Comparison of ENCODE assay signal across 10 mouse cellular contexts in genomic region chr15:77810416-77811098, GRCm38 (mm10). TPM values are rescaled to one million over a fixed set of nuclear protein-coding genes. Genes with fewer than 3 reads are reported as not detected.
DNase-seq lines count a peak whose midpoint lies in the region; ATAC-seq and TF ChIP-seq lines count a peak whose summit lies in the region.
"Had no signal": no experiment of that assay in that cellular context is flagged by ENCODE, and none has a peak within 500 bp of the region (broad histone marks: within the 10 kb centered on the region; RNA-seq: fewer than 3 reads in every experiment).

No protein-coding gene starts in this region.

- H3K27me3 ChIP-seq in hindbrain, postnatal 0 days (ENCODE audit: insufficient read depth, low read length), result no peaks in the 10 kb centered on the region

- H3K4me1 ChIP-seq in hindbrain, postnatal 0 days (ENCODE audit: insufficient read depth, low read length), result peaks cover 13% of the 10 kb centered on the region

- peak; percentile 42 for ATAC-seq in frontal cortex, adult (ENCODE audit: low TSS enrichment)
- peak; percentile 87 for ATAC-seq in hindbrain, postnatal 0 days

- 37% methylated on average over 17 of the region's 17 CpGs for WGBS in hindbrain, postnatal 0 days

- TF ChIP-seq CTCF in left cerebral cortex, adult 2 months (IDR thresholded peaks at IDR 0.05), result no peak
- TF ChIP-seq CTCF in hindbrain, postnatal 0 days (IDR thresholded peaks at IDR 0.05; ENCODE audit: low read depth), result no peak

- intact Hi-C loops in left cerebral cortex, adult 2 months (cut with DNase I), result no loop called here

- H3K4me2 ChIP-seq in hindbrain, postnatal 0 days (ENCODE audit: low read depth, low read length), result no peak overlapping the region

- H3K36me3 ChIP-seq in hindbrain, postnatal 0 days (ENCODE audit: insufficient read depth, low read length), result peaks cover 16% of the 10 kb centered on the region; the same call in 1 of the 2 replicates

- DNase-seq in frontal cortex, postnatal 36 days (ENCODE audit: low spot score in 2 of 2), result no peak
- DNase-seq in left cerebral cortex, adult 2 months (ENCODE audit: extremely low spot score in 1 of 2, low spot score in 2 of 2), result no peak
- DNase-seq in left cerebral cortex, adult 11 months (ENCODE audit: low spot score), result no peak
- peak; percentile 55 for DNase-seq in hindbrain, postnatal 0 days (ENCODE audit: low spot score)
- peak; percentile 69 for DNase-seq in retina, postnatal 1 day
- DNase-seq in testis, postnatal 10 days (ENCODE audit: low spot score), result no peak
- DNase-seq in cerebellum, adult 9-10 months, result no peak
- DNase-seq: cerebellum, postnatal 10 days; gastrocnemius, postnatal 36 days had no signal

- H3K4me3 ChIP-seq in left cerebral cortex, adult 2 months, result no peak overlapping the region
- no peak overlapping the region for H3K4me3 ChIP-seq in hindbrain, postnatal 0 days (ENCODE audit: low read length)

- no peaks in the 10 kb centered on the region for H3K9me3 ChIP-seq in hindbrain, postnatal 0 days (ENCODE audit: low read length)

- H3K9ac ChIP-seq in hindbrain, postnatal 0 days (replicated peaks; ENCODE audit: low read length), result no peak overlapping the region

- peak overlapping the region; percentile 44; the same call in 1 of the 2 replicates for H3K27ac ChIP-seq in left cerebral cortex, adult 2 months
- peak overlapping the region; percentile 36; the same call in 1 of the 2 replicates for H3K27ac ChIP-seq in hindbrain, postnatal 0 days

RNA-seq across cellular contexts. Expression of gene Myh9, which starts 31.4 kb away (rescaled TPM):
- 10 to 100 TPM; 81.2 to 91.4 TPM for total RNA-seq in left cerebral cortex, adult 2 months (2021)
- total RNA-seq in hindbrain, postnatal 0 days (2014; rRNA removed), result 29.4 and 33.6 TPM in 2 replicates
- polyA plus RNA-seq in hindbrain, postnatal 0 days (2015; fragmentation: Nextera tagmentation; extraction: Ambion mirVana), result 8.4 and 9.1 TPM in 2 replicates

RNA-seq across cellular contexts. Expression of gene Apol8, which starts 53.8 kb away (rescaled TPM):
- 1 to 10 TPM; 5.1 to 5.8 TPM for total RNA-seq in left cerebral cortex, adult 2 months (2021)
- total RNA-seq in hindbrain, postnatal 0 days (2014; rRNA removed), result 0.50 and 0.84 TPM in 2 replicates
- 0.35 and 0.50 TPM in 2 replicates for polyA plus RNA-seq in hindbrain, postnatal 0 days (2015; fragmentation: Nextera tagmentation; extraction: Ambion mirVana)

Comparison
In these comparisons a context has a peak if more than half of its experiments do, and no peak if none do; other contexts are left out.
1. DNase-seq: peak in hindbrain, postnatal 0 days (single experiment) and retina, postnatal 1 day (single experiment); none in frontal cortex, postnatal 36 days (0 of 2), left cerebral cortex, adult 2 months (0 of 2), left cerebral cortex, adult 11 months (single experiment), testis, postnatal 10 days (single experiment) and cerebellum, adult 9-10 months (single experiment).